Mouse (Mus musculus): ENCODE results near the gene Coq8b.

DNA sequence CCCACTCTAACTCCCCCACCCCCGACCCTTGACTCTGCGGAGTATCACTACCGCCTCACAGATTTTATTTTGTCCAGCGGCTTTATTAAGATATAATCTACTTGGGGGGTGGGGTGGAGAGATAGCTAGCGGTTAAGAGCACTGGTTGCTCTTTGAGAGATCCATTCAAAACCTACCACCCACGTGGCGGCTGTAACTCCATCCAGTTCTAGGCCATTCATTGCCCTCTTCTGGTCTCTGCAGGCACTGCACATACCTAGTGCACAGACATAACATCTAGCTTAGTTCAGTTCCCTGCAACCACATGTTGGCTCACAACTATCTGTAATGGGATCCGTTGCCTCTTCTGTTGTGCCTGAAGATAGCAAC is 52.9 kb downstream of the Coq8b start:
- no peak for TF ChIP-seq ZNF384 (IDR thresholded peaks at IDR 0.05; ENCODE audit: low read depth, low read length)
- peak; percentile 60; the same call in 1 of the 2 replicates for TF ChIP-seq ZC3H11A (IDR thresholded peaks at IDR 0.05; ENCODE audit: borderline replicate concordance, low read depth, low read length)
- TF ChIP-seq MAFK (IDR thresholded peaks at IDR 0.05; ENCODE audit: insufficient read depth, low read depth, low read length) = no peak
- no peak for TF ChIP-seq CHD2 (IDR thresholded peaks at IDR 0.05; ENCODE audit: low read depth, low read length)
- no peak for TF ChIP-seq HCFC1 (IDR thresholded peaks at IDR 0.05; ENCODE audit: borderline replicate concordance, insufficient read depth, low read length)

All from ES-E14 (cell line).